Mouse (Mus musculus) forebrain, embryonic 12.5 days (tissue): Measurements from ENCODE around the gene Trpm5. TPM values are rescaled to one million over a fixed set of nuclear protein-coding genes. Genes with fewer than 3 reads are reported as not detected.

Source experiments
- ATAC-seq: fragments of 200-750 bp; cut with Nextera tagmentation; 2 replicates; pipeline ENCODE4 v1.8.0; 2017; ENCODE audit warnings: moderate TSS enrichment; ENCODE audit not compliant: low FRiP score
- H3K27ac ChIP-seq: fragments of 300-500 bp; sonication (generic); 2 replicates; pipeline ENCODE4 v1.5.1; 2016; ENCODE audit warnings: mild to moderate bottlenecking
- H3K27me3 ChIP-seq: fragments of 300-500 bp; sonication (generic); 2 replicates; pipeline ENCODE4 v1.6.1; 2016; ENCODE audit warnings: mild to moderate bottlenecking
- H3K36me3 ChIP-seq: fragments of 300-500 bp; sonication (generic); replicated peaks from 2 replicates; pipeline ENCODE4 v1.6.1; 2016; ENCODE audit warnings: mild to moderate bottlenecking
- H3K4me1 ChIP-seq: fragments of 300-500 bp; sonication (generic); 2 replicates; pipeline ENCODE4 v1.6.1; 2016
- H3K4me2 ChIP-seq: fragments of 300-500 bp; sonication (generic); 2 replicates; pipeline ENCODE4 v1.6.1; 2016; ENCODE audit warnings: mild to moderate bottlenecking, moderate library complexity
- H3K4me3 ChIP-seq: fragments of 300-500 bp; sonication (generic); replicated peaks from 2 replicates; pipeline ENCODE4 v1.5.1; 2016; ENCODE audit warnings: mild to moderate bottlenecking
- H3K9ac ChIP-seq: fragments of 300-500 bp; sonication (generic); 2 replicates; pipeline ENCODE4 v1.6.1; 2016; ENCODE audit warnings: mild to moderate bottlenecking
- H3K9me3 ChIP-seq: fragments of 300-500 bp; sonication (generic); 2 replicates; pipeline ENCODE4 v1.6.1; 2016
- WGBS: fragments of 180-500 bp; shearing (Covaris S2); methylation state at CpG from one replicate; pipeline ENCODE4 v1.1.7; 2016; 5-methylcytosine and 5-hydroxymethylcytosine counted together
- polyA plus RNA-seq: library from polyadenylated mRNA; unstranded; fragments of >200 nt; fragmentation: Nextera tagmentation; extraction: Ambion mirVana; gene quantifications from 2 replicates; pipeline ENCODE4 v1.2.1, GENCODE M21; 2016

Gene Trpm5
- polyA plus RNA-seq, 1 experiment from 2014 or later = 1.1 TPM

- 79% methylated on average over 11 of the region's 11 CpGs for WGBS
- Histone ChIP-seq H3K4me2 (peak overlapping the region; percentile 92), H3K4me3 (no peak overlapping the region), H3K4me1 (peaks cover 42% of the 10 kb centered on the region), H3K27me3 (no peaks in the 10 kb centered on the region), H3K9me3 (no peaks in the 10 kb centered on the region), H3K27ac (0 out of 2 replicates have a peak overlapping the region, but pooled peaks have one; percentile 22), H3K9ac (no peak overlapping the region), H3K36me3 (peaks cover 9% of the 10 kb centered on the region)
- no peak for ATAC-seq
Observed at GRCm38 (mm10) chr7:143055499-143056186, 38.8 kb downstream of the Trpm5 start.

GRCm38 (mm10) chr7:143055001-143055400 is 39.4 kb downstream of the Trpm5 start:
- ATAC-seq = no peak
- Histone ChIP-seq H3K4me2 (peak overlapping the region; percentile 92), H3K27me3 (no peaks in the 10 kb centered on the region), H3K4me3 (no peak overlapping the region), H3K27ac (no peak overlapping the region), H3K36me3 (peaks cover 9% of the 10 kb centered on the region), H3K4me1 (peaks cover 42% of the 10 kb centered on the region), H3K9me3 (no peaks in the 10 kb centered on the region), H3K9ac (no peak overlapping the region)
- 83% methylated on average over 3 of the region's 3 CpGs for WGBS

GRCm38 (mm10) chr7:143054612-143054965 is 39.9 kb downstream of the Trpm5 start:
- H3K4me1 ChIP-seq = peaks cover 42% of the 10 kb centered on the region

GRCm38 (mm10) chr7:143053961-143054611 is 40.4 kb downstream of the Trpm5 start:
- H3K9ac ChIP-seq = peak overlapping the region; percentile 89
- peaks cover 9% of the 10 kb centered on the region for H3K36me3 ChIP-seq
- H3K27ac ChIP-seq = no peak overlapping the region
- H3K27me3 ChIP-seq = no peaks in the 10 kb centered on the region
- no peak; the same call in 1 of the 2 replicates for ATAC-seq
- H3K4me2 ChIP-seq = peak overlapping the region; percentile 92
- 75% methylated on average over 11 of the region's 11 CpGs for WGBS
- H3K4me3 ChIP-seq = peak overlapping the region; percentile 88
- no peaks in the 10 kb centered on the region for H3K9me3 ChIP-seq
- peaks cover 42% of the 10 kb centered on the region for H3K4me1 ChIP-seq

More at GRCm38 (mm10) chr7:143054612-143054965, 39.9 kb downstream of the Trpm5 start:
- no peaks in the 10 kb centered on the region for H3K9me3 ChIP-seq
- no peak for ATAC-seq
- no peak overlapping the region for H3K27ac ChIP-seq
- H3K4me2 ChIP-seq = peak overlapping the region; percentile 92
- no peaks in the 10 kb centered on the region for H3K27me3 ChIP-seq
- H3K4me3 ChIP-seq = peak overlapping the region; percentile 88; the same call in 1 of the 2 replicates
- H3K36me3 ChIP-seq = peaks cover 9% of the 10 kb centered on the region
- 52% methylated on average over 3 of the region's 3 CpGs for WGBS
- H3K9ac ChIP-seq = no peak overlapping the region

- Histone ChIP-seq H3K27ac (peak overlapping the region; percentile 82), H3K4me2 (peak overlapping the region; percentile 92), H3K9ac (peak overlapping the region; percentile 89), H3K36me3 (peaks cover 9% of the 10 kb centered on the region), H3K4me3 (peak overlapping the region; percentile 88), H3K9me3 (no peaks in the 10 kb centered on the region), H3K27me3 (no peaks in the 10 kb centered on the region), H3K4me1 (peaks cover 42% of the 10 kb centered on the region)
- ATAC-seq = peak; percentile 70
- under 1% methylated on average over 46 of the region's 46 CpGs for WGBS
Observed at GRCm38 (mm10) chr7:143053008-143053899, 41.2 kb downstream of the Trpm5 start.

GRCm38 (mm10) chr7:143052626-143053007 is 41.8 kb downstream of the Trpm5 start, which contains the start of gene Cd81:
Gene Cd81, plus strand, starts transcription at chr7:143052739.
- H3K36me3 ChIP-seq = peaks cover 9% of the 10 kb centered on the region
- H3K27ac ChIP-seq = peak within 1 kb of the TSS; percentile 82
- H3K4me3 ChIP-seq = peak within 1 kb of the TSS; percentile 88
- H3K4me2 ChIP-seq = peak within 1 kb of the TSS; percentile 92
- peak within 1 kb of the TSS; percentile 89 for H3K9ac ChIP-seq
- H3K27me3 ChIP-seq = no peaks in the 10 kb centered on the region
- peak; percentile 89 for ATAC-seq
- H3K9me3 ChIP-seq = no peaks in the 10 kb centered on the region
- peaks cover 42% of the 10 kb centered on the region for H3K4me1 ChIP-seq
- WGBS = under 1% methylated on average over 37 of the region's 37 CpGs

GRCm38 (mm10) chr7:143051316-143051715 is 43.1 kb downstream of the Trpm5 start:
- Histone ChIP-seq H3K4me3 (no peak overlapping the region), H3K27me3 (no peaks in the 10 kb centered on the region), H3K9ac (no peak overlapping the region), H3K4me1 (peaks cover 37% of the 10 kb centered on the region), H3K4me2 (no peak overlapping the region), H3K36me3 (no peaks in the 10 kb centered on the region; the same call in none of the 2 replicates), H3K9me3 (no peaks in the 10 kb centered on the region), H3K27ac (no peak overlapping the region)
- no peak for ATAC-seq
- 72% methylated on average over 2 of the region's 2 CpGs for WGBS

- ATAC-seq = no peak
- H3K4me1 ChIP-seq = peaks cover 25% of the 10 kb centered on the region
- no peak overlapping the region for H3K9ac ChIP-seq
- no peak overlapping the region for H3K27ac ChIP-seq
- 97% methylated on average over 3 of the region's 3 CpGs for WGBS
- no peaks in the 10 kb centered on the region; the same call in 1 of the 2 replicates for H3K36me3 ChIP-seq
- H3K27me3 ChIP-seq = no peaks in the 10 kb centered on the region
- H3K4me3 ChIP-seq = no peak overlapping the region
- no peaks in the 10 kb centered on the region for H3K9me3 ChIP-seq
- no peak overlapping the region for H3K4me2 ChIP-seq
Observed at GRCm38 (mm10) chr7:143049841-143050816, 44.3 kb downstream of the Trpm5 start.

- ATAC-seq = no peak
- no peaks in the 10 kb centered on the region for H3K27me3 ChIP-seq
- H3K9ac ChIP-seq = no peak overlapping the region
- H3K4me2 ChIP-seq = no peak overlapping the region
- H3K4me3 ChIP-seq = no peak overlapping the region
- H3K36me3 ChIP-seq = no peaks in the 10 kb centered on the region
- WGBS = 77% methylated on average over 3 of the region's 3 CpGs
- H3K9me3 ChIP-seq = no peaks in the 10 kb centered on the region
- H3K27ac ChIP-seq = no peak overlapping the region
- H3K4me1 ChIP-seq = peaks cover 17% of the 10 kb centered on the region
Observed at GRCm38 (mm10) chr7:143049331-143049730, 45.1 kb downstream of the Trpm5 start.

GRCm38 (mm10) chr7:143046358-143046757 is 48.1 kb downstream of the Trpm5 start:
- ATAC-seq = no peak
- 92% methylated on average over 7 of the region's 7 CpGs for WGBS
- H3K36me3 ChIP-seq = no peaks in the 10 kb centered on the region; the same call in 1 of the 2 replicates

GRCm38 (mm10) chr7:143044826-143045206 is 49.6 kb downstream of the Trpm5 start:
- no peak for ATAC-seq
- H3K4me3 ChIP-seq = no peak overlapping the region
- no peak overlapping the region for H3K9ac ChIP-seq
- no peak overlapping the region for H3K27ac ChIP-seq
- H3K27me3 ChIP-seq = no peaks in the 10 kb centered on the region
- no peak overlapping the region for H3K4me2 ChIP-seq
- H3K36me3 ChIP-seq = no peaks in the 10 kb centered on the region; the same call in 1 of the 2 replicates
- no peaks in the 10 kb centered on the region for H3K9me3 ChIP-seq
- no peaks in the 10 kb centered on the region for H3K4me1 ChIP-seq

More at GRCm38 (mm10) chr7:143046358-143046757, 48.1 kb downstream of the Trpm5 start:
- Histone ChIP-seq H3K4me1 (no peaks in the 10 kb centered on the region), H3K9me3 (no peaks in the 10 kb centered on the region), H3K9ac (no peak overlapping the region), H3K4me3 (no peak overlapping the region), H3K27me3 (no peaks in the 10 kb centered on the region), H3K4me2 (no peak overlapping the region), H3K27ac (no peak overlapping the region)
